Mouse (Mus musculus): Measurements from ENCODE around the gene Tmem234.

Tmem234 gene

GRCm38 (mm10) chr4:129578466-129578865 is 22.0 kb upstream of the Tmem234 start, which contains the start of gene Fam167b:
Gene Fam167b, minus strand, starts transcription at chr4:129578549.
- in situ Hi-C loops (cut with MseI, MboI): no loop called here

GRCm38 (mm10) chr4:129580347-129580746 is 20.1 kb upstream of the Tmem234 start:
- in situ Hi-C loops (cut with MseI, MboI): no loop called here

- in situ Hi-C loops (cut with MseI, MboI): no loop called here
These were observed 18.2 kb upstream of the Tmem234 start for GRCm38 (mm10) chr4:129582251-129582650.

- in situ Hi-C loops (cut with MseI, MboI): no loop called here
These were observed 16.1 kb upstream of the Tmem234 start for GRCm38 (mm10) chr4:129584370-129584769.

GRCm38 (mm10) chr4:129584884-129585608 is 15.4 kb upstream of the Tmem234 start:
- in situ Hi-C loops (cut with MseI, MboI): no loop called here

- in situ Hi-C loops (cut with MseI, MboI): no loop called here
These were observed 14.7 kb upstream of the Tmem234 start for GRCm38 (mm10) chr4:129585773-129586172.

- in situ Hi-C loops (cut with MseI, MboI): no loop called here
These were observed 13.5 kb upstream of the Tmem234 start for GRCm38 (mm10) chr4:129586943-129587342.

- in situ Hi-C loops (cut with MseI, MboI): no loop called here
These were observed 11.6 kb upstream of the Tmem234 start for GRCm38 (mm10) chr4:129588865-129589264.

GRCm38 (mm10) chr4:129608426-129609025 is 8.1 kb downstream of the Tmem234 start:
- in situ Hi-C loops (cut with MseI, MboI): no loop called here

- in situ Hi-C loops (cut with MseI, MboI): no loop called here
These were observed 8.7 kb downstream of the Tmem234 start for GRCm38 (mm10) chr4:129609139-129609631.

GRCm38 (mm10) chr4:129610026-129610425 is 9.6 kb downstream of the Tmem234 start:
- in situ Hi-C loops (cut with MseI, MboI): no loop called here

GRCm38 (mm10) chr4:129610472-129610871 is 10.0 kb downstream of the Tmem234 start:
- in situ Hi-C loops (cut with MseI, MboI): no loop called here

GRCm38 (mm10) chr4:129614093-129614492 is 13.6 kb downstream of the Tmem234 start, which contains the start of gene Dcdc2b:
Gene Dcdc2b, minus strand, starts transcription at chr4:129614257.
- in situ Hi-C loops (cut with MseI, MboI): no loop called here

GRCm38 (mm10) chr4:129615801-129616290 is 15.4 kb downstream of the Tmem234 start:
- in situ Hi-C loops (cut with MseI, MboI): no loop called here

- in situ Hi-C loops (cut with MseI, MboI): no loop called here
These were observed 16.2 kb downstream of the Tmem234 start for GRCm38 (mm10) chr4:129616631-129617030.

- in situ Hi-C loops (cut with MseI, MboI): no loop called here
These were observed 16.7 kb downstream of the Tmem234 start for GRCm38 (mm10) chr4:129617121-129617641.

- in situ Hi-C loops (cut with MseI, MboI): no loop called here
These were observed 17.6 kb downstream of the Tmem234 start for GRCm38 (mm10) chr4:129618031-129618430.

GRCm38 (mm10) chr4:129618786-129619691 is 18.6 kb downstream of the Tmem234 start, which contains the start of gene Iqcc:
Gene Iqcc, minus strand, starts transcription at chr4:129619099.
- in situ Hi-C loops (cut with MseI, MboI): no loop called here

- in situ Hi-C loops (cut with MseI, MboI): no loop called here
These were observed 20.2 kb downstream of the Tmem234 start for GRCm38 (mm10) chr4:129620419-129621282.

GRCm38 (mm10) chr4:129621283-129621841 is 20.9 kb downstream of the Tmem234 start:
- in situ Hi-C loops (cut with MseI, MboI): no loop called here
